Mouse (Mus musculus): ENCODE measurements around the gene Timm23. TPM values are rescaled to one million over a fixed set of nuclear protein-coding genes. Genes with fewer than 3 reads are reported as not detected.

The Timm23 gene
- polyA plus RNA-seq, 2 experiments, result 90.5 to 199 TPM

DNA sequence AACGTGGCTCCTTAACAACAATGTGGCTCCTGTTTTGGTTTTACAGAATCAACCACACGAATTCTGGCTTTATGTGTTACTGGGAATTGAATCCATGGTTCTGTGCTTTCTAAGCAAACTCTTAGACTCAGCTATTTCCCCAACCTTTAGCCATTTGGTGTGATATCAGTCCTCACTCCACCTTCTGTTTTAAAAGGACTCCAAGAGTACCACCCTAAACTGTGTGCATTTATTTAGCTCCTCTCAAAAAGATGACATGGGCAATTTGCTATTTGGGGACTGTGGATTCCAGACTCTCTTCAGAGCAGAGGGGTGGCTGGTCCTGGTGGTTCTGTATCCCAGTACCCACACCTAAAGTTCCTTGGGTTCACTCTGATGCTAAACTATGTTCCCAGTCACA is 55.1 kb downstream of the Timm23 start:
- Histone ChIP-seq H3K4me3 (ENCODE audit: insufficient read depth in 1 of 2, low read depth in 2 of 2, low read length in 2 of 2) (peak overlapping the region in 1 of 2 experiments; percentile 22; a peak in 1 of 4 replicates), H3K36me3 (replicated peaks; ENCODE audit: control insufficient read depth, insufficient read depth, low read depth) (no peaks in the 10 kb centered on the region), H3K9me3 (ENCODE audit: control insufficient read depth, low read length) (peaks cover 4% of the 10 kb centered on the region; the same call in 1 of the 2 replicates), H3K9ac (replicated peaks) (peak overlapping the region; percentile 75), H3K27me3 (ENCODE audit: control insufficient read depth, insufficient read depth, low read length) (no peaks in the 10 kb centered on the region), H3K4me1 (replicated peaks; ENCODE audit: control insufficient read depth in 2 of 2, insufficient read depth in 2 of 2, low read length in 1 of 2) (peaks cover 20 to 21% of the 10 kb centered on the region in 2 experiments), H3K4me2 (ENCODE audit: low read depth) (peak overlapping the region; percentile 81), H3K27ac (peak overlapping the region; percentile 99)
- DNase-seq (ENCODE audit: low read depth in 3 of 3, low spot score in 3 of 3), result no peak
- WGBS (ENCODE audit: insufficient replicate concordance), result 16% methylated on average over 2 of the region's 2 CpGs
- TF ChIP-seq CTCF (IDR thresholded peaks at IDR 0.05; ENCODE audit: low read depth) (no peak), EP300 (IDR thresholded peaks at IDR 0.05; ENCODE audit: low read depth) (no peak)
- peak; percentile 54 for ATAC-seq (ENCODE audit: insufficient read depth)

DNA sequence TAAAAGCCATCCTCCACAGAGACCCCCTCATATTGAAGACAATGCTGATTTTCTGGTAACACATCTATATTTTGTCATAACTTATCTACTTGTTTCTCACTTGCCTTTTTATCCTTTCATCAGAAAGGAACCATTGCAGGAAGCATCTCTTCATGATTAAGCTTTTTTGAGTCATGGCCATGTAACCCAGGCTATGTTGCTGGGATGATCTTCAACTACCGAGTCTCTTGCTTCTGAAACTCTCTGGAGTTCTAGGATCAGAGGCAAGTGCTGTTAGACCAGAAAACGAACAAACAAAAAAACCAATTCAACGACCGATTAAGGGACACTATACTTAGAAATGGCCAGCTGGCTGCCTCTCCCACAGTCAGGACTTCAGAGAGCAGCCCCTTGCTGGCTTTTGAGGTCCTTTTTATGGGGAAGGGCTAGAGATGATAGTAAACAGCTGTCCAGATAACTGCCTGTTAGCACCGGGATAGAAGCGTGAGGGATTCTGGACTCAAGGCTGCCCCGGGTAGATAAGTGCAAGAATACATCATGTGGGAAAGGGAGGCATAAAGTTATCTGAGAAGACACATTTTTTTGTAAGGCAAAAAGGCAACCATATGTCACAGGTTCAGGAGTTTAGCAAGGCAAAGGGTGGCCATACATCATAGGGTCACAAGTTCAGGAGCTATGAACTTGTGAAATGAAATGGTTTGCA is 55.7 kb downstream of the Timm23 start:
- 10% methylated on average over 7 of the region's 7 CpGs for WGBS (ENCODE audit: insufficient replicate concordance)
- Histone ChIP-seq H3K4me3 (ENCODE audit: insufficient read depth in 1 of 2, low read depth in 2 of 2, low read length in 2 of 2) (peak overlapping the region; percentile 53 to 65), H3K27me3 (ENCODE audit: control insufficient read depth, insufficient read depth, low read length) (no peaks in the 10 kb centered on the region), H3K9ac (replicated peaks) (peak overlapping the region; percentile 75), H3K36me3 (replicated peaks; ENCODE audit: control insufficient read depth, insufficient read depth, low read depth) (no peaks in the 10 kb centered on the region), H3K4me2 (ENCODE audit: low read depth) (peak overlapping the region; percentile 81), H3K27ac (peak overlapping the region; percentile 99), H3K4me1 (replicated peaks; ENCODE audit: control insufficient read depth in 2 of 2, insufficient read depth in 2 of 2, low read length in 1 of 2) (peaks cover 20 to 21% of the 10 kb centered on the region in 2 experiments), H3K9me3 (ENCODE audit: control insufficient read depth, low read length) (peaks cover 4% of the 10 kb centered on the region; the same call in 1 of the 2 replicates)
- no peak for TF ChIP-seq CTCF (IDR thresholded peaks at IDR 0.05; ENCODE audit: low read depth)
- TF ChIP-seq EP300 (IDR thresholded peaks at IDR 0.05; ENCODE audit: low read depth), result peak; percentile 98
- ATAC-seq (ENCODE audit: insufficient read depth), result peak; percentile 98
- DNase-seq (ENCODE audit: low read depth in 3 of 3, low spot score in 3 of 3), result peak; percentile 89 to 92 (median 91)

DNA sequence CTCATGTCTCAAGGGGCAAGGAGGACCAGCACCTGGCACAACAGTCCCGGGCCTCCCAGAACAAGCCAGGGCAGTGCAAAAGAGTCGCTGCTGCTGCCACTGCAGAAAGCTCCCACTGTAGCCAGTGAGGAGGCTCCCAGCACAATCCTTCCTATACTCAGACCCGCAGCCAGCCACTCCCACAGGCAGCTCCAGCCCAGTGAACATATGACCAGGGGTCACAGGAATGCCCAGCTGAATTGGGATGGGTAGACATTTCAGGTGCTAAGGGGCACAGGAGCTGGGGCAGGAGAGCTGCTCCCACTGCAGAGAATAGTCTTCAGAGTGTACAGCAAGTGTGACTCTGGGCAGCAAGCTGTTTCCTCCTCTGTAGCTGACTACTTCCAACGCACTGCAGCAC is 56.3 kb downstream of the Timm23 start:
- ATAC-seq (ENCODE audit: insufficient read depth), result peak; percentile 24; the same call in 1 of the 2 replicates
- Histone ChIP-seq H3K27me3 (ENCODE audit: control insufficient read depth, insufficient read depth, low read length) (no peaks in the 10 kb centered on the region), H3K27ac (peak overlapping the region; percentile 99), H3K36me3 (replicated peaks; ENCODE audit: control insufficient read depth, insufficient read depth, low read depth) (no peaks in the 10 kb centered on the region), H3K4me2 (ENCODE audit: low read depth) (peak overlapping the region; percentile 81), H3K4me3 (ENCODE audit: insufficient read depth in 1 of 2, low read depth in 2 of 2, low read length in 2 of 2) (peak overlapping the region; percentile 53 to 65), H3K9me3 (ENCODE audit: control insufficient read depth, low read length) (peaks cover 4% of the 10 kb centered on the region; the same call in 1 of the 2 replicates), H3K9ac (replicated peaks) (peak overlapping the region; percentile 75), H3K4me1 (replicated peaks; ENCODE audit: control insufficient read depth in 2 of 2, insufficient read depth in 2 of 2, low read length in 1 of 2) (peaks cover 21% of the 10 kb centered on the region in 2 experiments)
- no peak for DNase-seq (ENCODE audit: low read depth in 3 of 3, low spot score in 3 of 3)
- TF ChIP-seq CTCF (IDR thresholded peaks at IDR 0.05; ENCODE audit: low read depth) (no peak), EP300 (IDR thresholded peaks at IDR 0.05; ENCODE audit: low read depth) (no peak)
- 35% methylated on average over 4 of the region's 4 CpGs for WGBS (ENCODE audit: insufficient replicate concordance)

DNA sequence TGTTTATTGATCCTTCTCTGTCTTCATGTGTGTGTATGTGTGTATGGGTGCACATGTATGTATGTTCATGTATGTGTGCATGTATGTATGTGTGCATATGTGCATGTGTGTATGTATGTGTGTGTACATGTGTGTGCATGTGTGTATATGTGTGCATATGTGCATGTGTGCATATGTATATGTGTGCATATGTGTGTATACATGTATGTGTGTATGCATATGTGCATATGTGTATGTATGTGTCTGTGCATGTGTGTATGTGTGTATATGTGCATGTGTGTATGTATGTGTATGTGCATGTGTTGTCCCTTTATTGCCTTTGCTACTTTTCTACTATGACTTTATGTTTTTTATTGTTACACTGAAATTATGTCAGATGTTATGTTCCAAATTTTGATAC is 57.0 kb downstream of the Timm23 start:
- ATAC-seq (ENCODE audit: insufficient read depth) (no peak), DNase-seq (ENCODE audit: low read depth in 3 of 3, low spot score in 3 of 3) (no peak)
- no peaks in the 10 kb centered on the region for H3K27me3 ChIP-seq (ENCODE audit: control insufficient read depth, insufficient read depth, low read length)
- H3K4me1 ChIP-seq (replicated peaks; ENCODE audit: control insufficient read depth in 2 of 2, insufficient read depth in 2 of 2, low read length in 1 of 2), result peaks cover 21 to 23% of the 10 kb centered on the region in 2 experiments
- no peak overlapping the region for H3K27ac ChIP-seq
- H3K36me3 ChIP-seq (replicated peaks; ENCODE audit: control insufficient read depth, insufficient read depth, low read depth), result no peaks in the 10 kb centered on the region
- peak overlapping the region; percentile 22; the same call in 1 of the 2 replicates for H3K4me2 ChIP-seq (ENCODE audit: low read depth)
- H3K9me3 ChIP-seq (ENCODE audit: control insufficient read depth, low read length), result peaks cover 4% of the 10 kb centered on the region; the same call in 1 of the 2 replicates
- TF ChIP-seq CTCF (IDR thresholded peaks at IDR 0.05; ENCODE audit: low read depth), result no peak
- TF ChIP-seq EP300 (IDR thresholded peaks at IDR 0.05; ENCODE audit: low read depth), result no peak
- H3K9ac ChIP-seq (replicated peaks), result no peak overlapping the region
- no peak overlapping the region for H3K4me3 ChIP-seq (ENCODE audit: insufficient read depth in 1 of 2, low read depth in 2 of 2, low read length in 2 of 2)

DNA sequence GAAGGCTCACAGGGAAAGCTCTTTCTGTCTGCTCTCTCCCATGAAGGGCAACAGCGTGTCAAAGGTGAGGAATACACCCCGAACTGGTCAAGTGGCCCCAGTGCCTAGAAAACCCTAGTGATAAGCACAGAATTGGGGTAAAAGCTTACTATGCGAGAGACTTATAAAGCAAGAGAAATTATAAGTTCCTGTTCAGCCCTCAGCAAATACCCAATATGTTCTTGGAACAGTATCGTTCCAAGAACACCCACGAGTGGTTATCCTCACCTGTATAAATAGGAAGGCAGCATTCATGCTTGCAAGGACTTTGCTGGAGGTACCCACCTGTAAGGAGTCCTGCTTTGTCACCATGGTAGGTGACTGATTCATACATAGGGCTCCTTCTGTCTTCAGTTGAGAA is 60.0 kb downstream of the Timm23 start, which contains the start of gene Msmb:
Gene Msmb, plus strand, starts transcription at position 301 of the 400 bp plus-strand sequence.
- Histone ChIP-seq H3K4me3 (ENCODE audit: insufficient read depth in 1 of 2, low read depth in 2 of 2, low read length in 2 of 2) (no peak within 1 kb of the TSS), H3K36me3 (replicated peaks; ENCODE audit: control insufficient read depth, insufficient read depth, low read depth) (no peaks in the 10 kb centered on the region), H3K27me3 (ENCODE audit: control insufficient read depth, insufficient read depth, low read length) (no peaks in the 10 kb centered on the region), H3K4me1 (replicated peaks; ENCODE audit: control insufficient read depth in 2 of 2, insufficient read depth in 2 of 2, low read length in 1 of 2) (peaks cover 16 to 17% of the 10 kb centered on the region in 2 experiments), H3K9me3 (ENCODE audit: control insufficient read depth, low read length) (no peaks in the 10 kb centered on the region), H3K27ac (no peak within 1 kb of the TSS), H3K4me2 (ENCODE audit: low read depth) (no peak within 1 kb of the TSS), H3K9ac (replicated peaks) (no peak within 1 kb of the TSS)
- no peak for DNase-seq (ENCODE audit: low read depth in 3 of 3, low spot score in 3 of 3)
- TF ChIP-seq EP300 (IDR thresholded peaks at IDR 0.05; ENCODE audit: low read depth) (no peak), CTCF (IDR thresholded peaks at IDR 0.05; ENCODE audit: low read depth) (no peak)
- WGBS (ENCODE audit: insufficient replicate concordance), result 68% methylated on average over 5 of the region's 5 CpGs
- no peak for ATAC-seq (ENCODE audit: insufficient read depth)
